Mouse (Mus musculus) CH12.LX (cell line): Measurements from ENCODE around the gene Oaz1. TPM values are rescaled to one million over a fixed set of nuclear protein-coding genes. Genes with fewer than 3 reads are reported as not detected.

ENCODE experiments used
- DNase-seq: peaks from one replicate; pipeline ENCODE4 v3.0.0-alpha.2; 2013; ENCODE audit errors: extremely low read depth
- H3K27ac ChIP-seq: 2 replicates; pipeline ENCODE4 v1.5.1; 2012; ENCODE audit warnings: low read depth, mild to moderate bottlenecking, control low read depth, moderate library complexity; ENCODE audit not compliant: insufficient read depth
- H3K27me3 ChIP-seq: replicated peaks from 2 replicates; pipeline ENCODE3; 2012; ENCODE audit warnings: inconsistent platforms
- H3K36me3 ChIP-seq, 2 experiments: replicated peaks in 1 of 2; 2 replicates each; pipeline versions ENCODE3 to v1.6.1; 2012; ENCODE audit warnings: inconsistent platforms in 1 of 2, low read length in 1 of 2, mild to moderate bottlenecking in 1 of 2, mixed read lengths in 1 of 2, moderate library complexity in 1 of 2; ENCODE audit not compliant: control insufficient read depth in 1 of 2, insufficient read depth in 1 of 2
- H3K4me1 ChIP-seq, 2 experiments: 2 replicates each; pipeline ENCODE4 v1.6.1; 2012; ENCODE audit warnings: inconsistent platforms in 1 of 2, moderate library complexity in 1 of 2; ENCODE audit not compliant: insufficient read depth in 2 of 2, control insufficient read depth in 1 of 2
- H3K4me2 ChIP-seq: 2 replicates; pipeline ENCODE4 v1.6.1; 2012; ENCODE audit warnings: low read depth, mild to moderate bottlenecking, control low read depth; ENCODE audit not compliant: poor library complexity, insufficient read depth, severe bottlenecking
- H3K4me3 ChIP-seq, 3 experiments: fragments of 150-350 bp in 1 of 3; sonication (generic) in 1 of 3; replicated peaks in 1 of 3; 2 replicates each; pipeline versions ENCODE3 to v1.5.1; 2011 to 2012; ENCODE audit warnings: low read depth in 2 of 3, low read length in 2 of 3, mild to moderate bottlenecking in 2 of 3, moderate library complexity in 2 of 3, control low read depth in 1 of 3, improper control_type of control experiment in 1 of 3, inconsistent platforms in 1 of 3, mixed read lengths in 1 of 3; ENCODE audit not compliant: poor library complexity in 1 of 3
- H3K79me2 ChIP-seq: replicated peaks from 2 replicates; pipeline ENCODE4 v1.6.1; 2012; ENCODE audit warnings: mild to moderate bottlenecking, moderate library complexity; ENCODE audit not compliant: control insufficient read depth, poor library complexity, insufficient read depth, severe bottlenecking; ENCODE audit errors: extremely low read depth
- H3K9ac ChIP-seq: 2 replicates; pipeline ENCODE4 v1.6.1; 2012; ENCODE audit warnings: low read depth, mild to moderate bottlenecking, control low read depth, moderate library complexity; ENCODE audit not compliant: insufficient read depth
- H3K9me3 ChIP-seq: replicated peaks from 2 replicates; pipeline ENCODE3; 2012; ENCODE audit warnings: low read length, inconsistent platforms, mixed read lengths
- CHD2 ChIP-seq: IDR thresholded peaks from 2 replicates; pipeline ENCODE4 v1.6.1; 2011; ENCODE audit warnings: low read length, improper control_type of control experiment
- JUN ChIP-seq: IDR thresholded peaks from 2 replicates; pipeline ENCODE4 v1.6.1; 2011; ENCODE audit warnings: low read depth, mild to moderate bottlenecking, low read length, improper control_type of control experiment, moderate library complexity; ENCODE audit not compliant: insufficient read depth
- JUND ChIP-seq: conservative IDR thresholded peaks from 2 replicates; pipeline ENCODE4 v1.6.1; 2011; ENCODE audit warnings: low read depth, low read length, improper control_type of control experiment
- MAX ChIP-seq: IDR thresholded peaks from 2 replicates; pipeline ENCODE4 v1.6.1; 2011; ENCODE audit warnings: low read length, improper control_type of control experiment
- NELFE ChIP-seq: IDR thresholded peaks from 2 replicates; pipeline ENCODE4 v1.6.1; 2011; ENCODE audit warnings: low read depth, low read length, improper control_type of control experiment
- POLR2A ChIP-seq: IDR thresholded peaks from 2 replicates; pipeline ENCODE4 v1.6.1; 2011; ENCODE audit warnings: low read depth, mild to moderate bottlenecking, improper control_type of control experiment, low read length
- POLR2AphosphoS2 ChIP-seq: IDR thresholded peaks from 2 replicates; pipeline ENCODE4 v1.6.1; 2011; ENCODE audit warnings: low read depth, low read length, improper control_type of control experiment
- RAD21 ChIP-seq: IDR thresholded peaks from 2 replicates; pipeline ENCODE4 v1.6.1; 2011; ENCODE audit warnings: low read depth, mild to moderate bottlenecking, low read length, improper control_type of control experiment, moderate library complexity
- RCOR1 ChIP-seq: conservative IDR thresholded peaks from 2 replicates; pipeline ENCODE4 v1.6.1; 2012; ENCODE audit warnings: low read depth, mild to moderate bottlenecking, inconsistent platforms, low read length, improper control_type of control experiment
- USF2 ChIP-seq: conservative IDR thresholded peaks from 2 replicates; pipeline ENCODE4 v1.6.1; 2011; ENCODE audit warnings: low read depth, low read length, improper control_type of control experiment
- ZC3H11A ChIP-seq: IDR thresholded peaks from 2 replicates; pipeline ENCODE4 v1.6.1; 2012; ENCODE audit warnings: low read depth, mild to moderate bottlenecking, inconsistent platforms, low read length, improper control_type of control experiment
- ZMIZ1 ChIP-seq: IDR thresholded peaks from 2 replicates; pipeline ENCODE4 v1.6.1; 2012; ENCODE audit warnings: low read depth, mild to moderate bottlenecking, inconsistent platforms, low read length, improper control_type of control experiment
- dilution Hi-C: fragments of 300-500 bp; cut with MboI; formaldehyde crosslinking; loops from 2 replicates; pipeline ENCODE4 v1.14.3; 2020; ENCODE audit warnings: low sequenced_read_pairs; ENCODE audit not compliant: extremely low pct_unique_long_range_greater_than_20kb, extremely low pct_ligation_motif_present
- in situ Hi-C: fragments of 300-500 bp; cut with MboI; formaldehyde crosslinking; loops from 3 replicates; pipeline ENCODE4 v1.14.3; 2019; ENCODE audit warnings: low sequenced_read_pairs, low pct_ligation_motif_present, low pct_unique_long_range_greater_than_20kb, mixed read lengths
- polyA plus RNA-seq: library from polyadenylated mRNA; unstranded; fragments of >175 nt; gene quantifications from 2 replicates; pipeline ENCODE4 v1.2.1, GENCODE M21; 2012; ENCODE audit warnings: low read depth; ENCODE audit not compliant: insufficient read length
- total RNA-seq, 2 experiments: library from RNA; depleted of rRNA; stranded (reverse); fragments of 300-350 nt in 1 of 2; fragments of >200 nt in 1 of 2; gene quantifications; 2 replicates each; pipeline ENCODE4 v1.2.3; 2012 to 2014

The Oaz1 gene
- total and polyA plus RNA-seq, 3 experiments: 646 to 1,081 (median 899) TPM

DNA sequence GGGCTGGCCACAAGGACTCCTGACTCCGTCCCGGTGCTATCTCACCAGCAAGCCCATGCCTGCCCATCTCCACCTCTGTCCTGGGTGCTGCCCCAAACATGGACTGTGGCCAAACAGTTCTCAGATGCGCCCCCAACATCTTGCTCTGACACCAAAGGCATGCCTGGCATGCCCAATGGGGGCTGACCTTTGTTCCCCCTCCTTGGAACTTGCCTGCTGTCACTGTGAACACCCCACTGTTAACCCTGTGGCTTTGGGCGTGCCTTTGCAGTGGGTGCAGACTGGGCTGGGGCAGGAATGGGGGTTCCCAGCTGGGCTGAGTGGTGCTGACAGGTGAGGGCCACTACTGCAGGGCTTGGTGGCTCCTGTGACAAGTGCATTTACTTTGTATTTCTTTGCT lies 32.7 kb upstream of the Oaz1 start:
- H3K36me3 ChIP-seq: peaks cover 71 to 78% of the 10 kb centered on the region in 2 experiments
- H3K4me2 ChIP-seq: no peak overlapping the region
- H3K9me3 ChIP-seq: no peaks in the 10 kb centered on the region
- peaks cover 4 to 16% of the 10 kb centered on the region in 2 experiments for H3K4me1 ChIP-seq
- DNase-seq: no peak
- in situ Hi-C loops: no loop called here
- dilution Hi-C loops: no loop called here
- H3K79me2 ChIP-seq: peaks cover 17% of the 10 kb centered on the region
- H3K4me3 ChIP-seq: no peak overlapping the region
- H3K27me3 ChIP-seq: no peaks in the 10 kb centered on the region
- no peak overlapping the region for H3K9ac ChIP-seq
- 0 out of 2 replicates have a peak, but pooled peaks have one; percentile 4 for TF ChIP-seq POLR2A
- TF ChIP-seq RCOR1: no peak
- TF ChIP-seq ZC3H11A: no peak
- TF ChIP-seq ZMIZ1: peak; percentile 25; the same call in 1 of the 2 replicates
- TF ChIP-seq RAD21: no peak
- TF ChIP-seq NELFE: no peak
- TF ChIP-seq POLR2AphosphoS2: no peak; the same call in 1 of the 2 replicates
- no peak overlapping the region for H3K27ac ChIP-seq

DNA sequence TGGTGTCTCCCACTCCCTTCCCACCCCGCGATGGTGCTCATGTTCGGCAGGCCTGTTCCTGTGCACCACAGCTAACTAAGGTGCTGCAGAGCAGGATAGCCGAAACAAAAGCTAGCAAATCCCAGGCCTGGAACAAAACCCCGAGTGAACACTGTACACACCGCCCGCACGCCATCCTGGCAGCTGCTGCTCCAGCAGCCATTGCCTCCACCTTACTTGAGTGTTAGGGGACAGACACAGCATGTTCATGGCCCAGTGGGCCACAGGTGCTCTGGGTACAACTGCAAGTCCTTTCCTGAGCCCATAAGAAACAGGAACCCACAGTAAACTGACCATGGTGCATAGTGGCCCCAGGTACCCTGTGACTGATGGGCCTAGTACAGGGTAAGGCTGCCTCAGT lies 31.7 kb upstream of the Oaz1 start:
- DNase-seq: no peak
- peaks cover 62 to 69% of the 10 kb centered on the region in 2 experiments for H3K36me3 ChIP-seq
- no peak overlapping the region for H3K27ac ChIP-seq
- no peak overlapping the region for H3K9ac ChIP-seq
- dilution Hi-C loops: no loop called here
- in situ Hi-C loops: loop anchor here (5.0 kb wide), 1 partner anchor 32 kb away; no protein-coding TSS in a partner anchor
- H3K27me3 ChIP-seq: no peaks in the 10 kb centered on the region
- no peak overlapping the region for H3K4me2 ChIP-seq
- peaks cover 4 to 18% of the 10 kb centered on the region in 2 experiments for H3K4me1 ChIP-seq
- no peak for TF ChIP-seq JUND
- no peak for TF ChIP-seq USF2
- TF ChIP-seq NELFE: no peak
- TF ChIP-seq ZMIZ1: no peak
- no peak for TF ChIP-seq CHD2
- TF ChIP-seq JUN: no peak
- TF ChIP-seq, all 38 proteins: peak for 0
- H3K9me3 ChIP-seq: no peaks in the 10 kb centered on the region
- peaks cover 26% of the 10 kb centered on the region for H3K79me2 ChIP-seq
- H3K4me3 ChIP-seq: no peak overlapping the region

DNA sequence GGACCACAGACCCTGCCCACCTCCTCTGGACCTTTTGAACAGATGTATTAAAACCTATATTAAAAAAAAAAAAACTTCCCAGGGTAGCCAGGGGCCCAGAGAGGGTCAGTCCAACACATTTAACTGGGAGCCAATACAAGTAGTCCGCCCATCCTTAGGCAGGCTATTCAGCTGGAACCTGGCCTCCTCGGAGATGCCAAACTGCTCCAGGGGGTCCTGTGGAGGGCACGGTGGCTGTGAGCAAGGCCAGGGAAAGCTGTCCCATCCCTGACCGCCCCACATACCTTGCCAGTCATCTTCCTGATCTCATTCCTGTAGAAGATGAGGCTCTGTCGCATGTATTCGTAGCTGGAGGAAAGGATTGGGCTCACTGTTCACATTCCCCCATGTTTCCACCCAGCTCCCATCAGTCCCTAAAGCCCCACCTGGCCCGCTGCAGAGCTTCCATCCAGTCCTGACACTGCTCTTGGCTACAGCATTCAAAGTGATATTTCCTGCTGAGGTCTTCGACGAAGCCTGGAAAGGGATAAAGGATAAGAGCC lies 30.1 kb upstream of the Oaz1 start:
- Histone ChIP-seq H3K4me1 (peaks cover 10 to 33% of the 10 kb centered on the region in 2 experiments), H3K4me3 (peak overlapping the region in 1 of 3 experiments; percentile 87), H3K9me3 (no peaks in the 10 kb centered on the region), H3K9ac (no peak overlapping the region), H3K4me2 (peak overlapping the region; percentile 75), H3K27me3 (no peaks in the 10 kb centered on the region), H3K36me3 (peaks cover 52 to 68% of the 10 kb centered on the region in 2 experiments), H3K79me2 (peaks cover 42% of the 10 kb centered on the region), H3K27ac (no peak overlapping the region)
- no peak for DNase-seq
- in situ Hi-C loops: loop anchor here (5.0 kb wide), 1 partner anchor 34 kb away; no protein-coding TSS in a partner anchor
- TF ChIP-seq POLR2A (peak; percentile 32; the same call in 1 of the 2 replicates), MAX (no peak)
- dilution Hi-C loops: no loop called here
